Comparison of ENCODE assay signal across 12 mouse cellular contexts in genomic region chr1:133771831-133772399, GRCm38 (mm10). TPM values are rescaled to one million over a fixed set of nuclear protein-coding genes. Genes with fewer than 3 reads are reported as not detected.
DNase-seq lines count a peak whose midpoint lies in the region; ATAC-seq lines count a peak whose summit lies in the region.
"Had no signal": no experiment of that assay in that cellular context is flagged by ENCODE, and none has a peak within 500 bp of the region (broad histone marks: within the 10 kb centered on the region; RNA-seq: fewer than 3 reads in every experiment).

No protein-coding gene starts in this region.

- ATAC-seq in heart, embryonic 13.5 days (ENCODE audit: extremely low read depth, insufficient number of reproducible peaks, low FRiP score, low TSS enrichment), result no peak
- ATAC-seq in neural tube, embryonic 14.5 days (ENCODE audit: low read depth), result no peak
- ATAC-seq in intestine, embryonic 16.5 days, result no peak; the same call in 1 of the 2 replicates
- no peak for ATAC-seq in midbrain, embryonic 14.5 days (ENCODE audit: low FRiP score, low TSS enrichment)

- peak overlapping the region; percentile 70 for H3K27ac ChIP-seq in heart, embryonic 13.5 days (replicated peaks)
- 0 out of 2 replicates have a peak overlapping the region, but pooled peaks have one; percentile 16 for H3K27ac ChIP-seq in neural tube, embryonic 14.5 days (ENCODE audit: low read depth, low read length)
- H3K27ac ChIP-seq in intestine, embryonic 16.5 days (ENCODE audit: low read length), result peak overlapping the region; percentile 29; the same call in 1 of the 2 replicates
- no peak overlapping the region for H3K27ac ChIP-seq in midbrain, embryonic 14.5 days (replicated peaks; ENCODE audit: low read depth, low read length)

- no peaks in the 10 kb centered on the region for H3K9me3 ChIP-seq in heart, embryonic 13.5 days
- H3K9me3 ChIP-seq in neural tube, embryonic 14.5 days (ENCODE audit: control insufficient read depth, low read length), result no peaks in the 10 kb centered on the region
- H3K9me3 ChIP-seq in intestine, embryonic 16.5 days (ENCODE audit: control insufficient read depth, low read length), result no peaks in the 10 kb centered on the region
- no peaks in the 10 kb centered on the region for H3K9me3 ChIP-seq in midbrain, embryonic 14.5 days (ENCODE audit: control insufficient read depth, low read length)
- H3K9me3 ChIP-seq: G1E had no signal

- WGBS in heart, embryonic 13.5 days, result 51% methylated on average over 10 of the region's 10 CpGs
- WGBS in neural tube, embryonic 14.5 days, result 75% methylated on average over 10 of the region's 10 CpGs
- 52% methylated on average over 10 of the region's 10 CpGs for WGBS in intestine, embryonic 16.5 days
- WGBS in midbrain, embryonic 14.5 days, result 81% methylated on average over 10 of the region's 10 CpGs

- H3K4me1 ChIP-seq in heart, embryonic 13.5 days, result peaks cover 43% of the 10 kb centered on the region
- no peaks in the 10 kb centered on the region for H3K4me1 ChIP-seq in neural tube, embryonic 14.5 days (ENCODE audit: control insufficient read depth, insufficient read depth, low read length)
- peaks cover 13% of the 10 kb centered on the region; the same call in 1 of the 2 replicates for H3K4me1 ChIP-seq in intestine, embryonic 16.5 days (ENCODE audit: control insufficient read depth, insufficient read depth, low read length)
- H3K4me1 ChIP-seq in midbrain, embryonic 14.5 days (ENCODE audit: control insufficient read depth, insufficient read depth, low read length), result peaks cover 13% of the 10 kb centered on the region

- H3K27me3 ChIP-seq in heart, embryonic 13.5 days (replicated peaks), result no peaks in the 10 kb centered on the region
- no peaks in the 10 kb centered on the region for H3K27me3 ChIP-seq in neural tube, embryonic 14.5 days (ENCODE audit: control insufficient read depth, insufficient read depth, low read length)
- no peaks in the 10 kb centered on the region for H3K27me3 ChIP-seq in intestine, embryonic 16.5 days (replicated peaks; ENCODE audit: control insufficient read depth, insufficient read depth, low read length)
- no peaks in the 10 kb centered on the region for H3K27me3 ChIP-seq in midbrain, embryonic 14.5 days (ENCODE audit: control insufficient read depth, insufficient read depth, low read length)

- DNase-seq in heart, postnatal 10 days, result no peak
- DNase-seq in neural tube, embryonic 10.5 days (ENCODE audit: extremely low spot score, low spot score), result no peak
- no peak for DNase-seq in layer of hippocampus, adult 9-11 months
- DNase-seq in midbrain, embryonic 14.5 days, result no peak
- no peak for DNase-seq in embryo, embryonic 10.5 days (ENCODE audit: low spot score)
- DNase-seq: adrenal gland, adult 8-10 months; cerebellum, adult 18-20 months; kidney, postnatal 10 days had no signal

- H3K36me3 ChIP-seq in heart, embryonic 13.5 days, result peaks cover 14% of the 10 kb centered on the region; the same call in 1 of the 2 replicates
- no peaks in the 10 kb centered on the region for H3K36me3 ChIP-seq in neural tube, embryonic 14.5 days (ENCODE audit: control insufficient read depth, insufficient read depth, low read length)
- H3K36me3 ChIP-seq in intestine, embryonic 16.5 days (ENCODE audit: control insufficient read depth, insufficient read depth, low read length), result no peaks in the 10 kb centered on the region
- no peaks in the 10 kb centered on the region for H3K36me3 ChIP-seq in midbrain, embryonic 14.5 days (ENCODE audit: control insufficient read depth, insufficient read depth, low read length)

- intact Hi-C loops in heart, postnatal 10 days (cut with DNase I), result no loop called here

- H3K9ac ChIP-seq in heart, embryonic 13.5 days, result peak overlapping the region; percentile 54
- H3K9ac ChIP-seq in neural tube, embryonic 14.5 days (replicated peaks; ENCODE audit: low read depth, low read length), result no peak overlapping the region
- H3K9ac ChIP-seq in intestine, embryonic 16.5 days (ENCODE audit: low read depth, low read length), result no peak overlapping the region; the same call in 1 of the 2 replicates
- H3K9ac ChIP-seq in midbrain, embryonic 14.5 days (replicated peaks; ENCODE audit: low read length), result no peak overlapping the region

- H3K4me2 ChIP-seq in heart, embryonic 13.5 days, result peak overlapping the region; percentile 11; the same call in 1 of the 2 replicates
- no peak overlapping the region for H3K4me2 ChIP-seq in neural tube, embryonic 14.5 days (ENCODE audit: low read depth, low read length)
- H3K4me2 ChIP-seq in intestine, embryonic 16.5 days (ENCODE audit: low read depth, low read length), result no peak overlapping the region
- H3K4me2 ChIP-seq in midbrain, embryonic 14.5 days (ENCODE audit: low read length), result no peak overlapping the region

- no peak overlapping the region for H3K4me3 ChIP-seq in heart, embryonic 13.5 days
- H3K4me3 ChIP-seq in neural tube, embryonic 14.5 days (ENCODE audit: low read depth, low read length), result no peak overlapping the region
- H3K4me3 ChIP-seq in intestine, embryonic 16.5 days (ENCODE audit: low read length), result no peak overlapping the region
- no peak overlapping the region for H3K4me3 ChIP-seq in midbrain, embryonic 14.5 days (replicated peaks; ENCODE audit: low read depth, low read length)

RNA-seq across cellular contexts. Expression of gene Atp2b4, which starts 28.9 kb away (rescaled TPM):
- 13.9 and 16.8 TPM in 2 replicates for polyA plus RNA-seq in heart, embryonic 13.5 days (2015; fragmentation: Nextera tagmentation; extraction: Ambion mirVana)
- 10 to 100 TPM; 34.4 to 38.8 TPM for total RNA-seq in heart, postnatal 10 days (2021)
- polyA plus RNA-seq in neural tube, embryonic 14.5 days (2014; fragmentation: Nextera tagmentation; extraction: Ambion mirVana), result 17.6 and 30.3 TPM in 2 replicates
- 14.8 and 14.9 TPM in 2 replicates for polyA plus RNA-seq in intestine, embryonic 16.5 days (2015; fragmentation: Nextera tagmentation; extraction: Ambion mirVana)
- 14.1 and 15.6 TPM in 2 replicates for polyA plus RNA-seq in midbrain, embryonic 14.5 days (2014; fragmentation: Nextera tagmentation; extraction: Ambion mirVana)
